Mouse (Mus musculus) liver, embryonic 14.5 days (tissue): ENCODE measurements around the gene Nsf. TPM values are rescaled to one million over a fixed set of nuclear protein-coding genes. Genes with fewer than 3 reads are reported as not detected.

Experiments
- ATAC-seq: fragments of 200-750 bp; cut with Nextera tagmentation; 2 replicates; pipeline ENCODE4 v1.8.0; 2017; ENCODE audit warnings: moderate number of reproducible peaks, mild to moderate bottlenecking, moderate library complexity; ENCODE audit not compliant: insufficient read depth
- DNase-seq, 3 experiments: peaks; one replicate each; pipeline ENCODE4 v3.0.0-alpha.2; 2012 to 2013; ENCODE audit warnings: low read depth in 3 of 3, low spot score in 3 of 3
- H3K27ac ChIP-seq: fragments of 300-500 bp; sonication (generic); 2 replicates; pipeline ENCODE4 v1.5.1; 2014; ENCODE audit warnings: moderate library complexity, mild to moderate bottlenecking, control low read depth, inconsistent platforms
- H3K27me3 ChIP-seq: fragments of 300-500 bp; sonication (generic); 2 replicates; pipeline ENCODE4 v1.6.1; 2014; ENCODE audit warnings: mild to moderate bottlenecking, low read length, moderate library complexity; ENCODE audit not compliant: control insufficient read depth, insufficient read depth
- H3K36me3 ChIP-seq: fragments of 300-500 bp; sonication (generic); replicated peaks from 2 replicates; pipeline ENCODE4 v1.6.1; 2014; ENCODE audit warnings: low read depth; ENCODE audit not compliant: control insufficient read depth, insufficient read depth
- H3K4me1 ChIP-seq, 2 experiments: fragments of 200-500 bp in 1 of 2; fragments of 300-500 bp in 1 of 2; sonication (generic) in 1 of 2; replicated peaks; 2 replicates each; pipeline ENCODE4 v1.6.1; 2012 to 2014; ENCODE audit warnings: antibody characterized with exemption in 1 of 2, inconsistent platforms in 1 of 2, low read length in 1 of 2; ENCODE audit not compliant: control insufficient read depth in 2 of 2, insufficient read depth in 2 of 2
- H3K4me2 ChIP-seq: fragments of 300-500 bp; sonication (generic); 2 replicates; pipeline ENCODE4 v1.6.1; 2014; ENCODE audit warnings: low read depth, mild to moderate bottlenecking, control low read depth, moderate library complexity
- H3K4me3 ChIP-seq, 2 experiments: fragments of 200-500 bp in 1 of 2; fragments of 300-500 bp in 1 of 2; sonication (generic) in 1 of 2; 2 replicates each; pipeline ENCODE4 v1.5.1; 2012 to 2014; ENCODE audit warnings: low read depth in 2 of 2, low read length in 2 of 2, mild to moderate bottlenecking in 2 of 2, control low read depth in 1 of 2, inconsistent platforms in 1 of 2, moderate library complexity in 1 of 2; ENCODE audit not compliant: insufficient read depth in 1 of 2
- H3K9ac ChIP-seq: fragments of 300-500 bp; sonication (generic); replicated peaks from 2 replicates; pipeline ENCODE4 v1.6.1; 2014; ENCODE audit warnings: mild to moderate bottlenecking, control low read depth, moderate library complexity
- H3K9me3 ChIP-seq: fragments of 300-500 bp; sonication (generic); 2 replicates; pipeline ENCODE4 v1.6.1; 2016; ENCODE audit warnings: low read length, mixed read lengths; ENCODE audit not compliant: control insufficient read depth
- CTCF ChIP-seq: IDR thresholded peaks from 2 replicates; pipeline ENCODE4 v1.5.1; 2016; ENCODE audit warnings: antibody characterized with exemption, low read depth, control low read depth
- EP300 ChIP-seq: IDR thresholded peaks from 2 replicates; pipeline ENCODE4 v1.6.1; 2016; ENCODE audit warnings: antibody characterized with exemption, low read depth
- WGBS: fragments of 180-500 bp; shearing (Covaris S2); extraction: QIAGEN DNeasy Blood & Tissue Kit; methylation state at CpG from one replicate; pipeline ENCODE4 v1.1.7; 2014; ENCODE audit not compliant: insufficient replicate concordance; 5-methylcytosine and 5-hydroxymethylcytosine counted together
- polyA plus RNA-seq, 2 experiments: library from polyadenylated mRNA; depleted of rRNA in 1 of 2; stranded (reverse) in 1 of 2; unstranded in 1 of 2; fragments of >200 nt; fragmentation: Nextera tagmentation in 1 of 2; extraction: Ambion mirVana in 1 of 2; gene quantifications; 2 replicates each; pipeline versions ENCODE4 v1.2.1 to v1.2.3; 2012 to 2014

Gene Nsf
- polyA plus RNA-seq, 2 experiments: 12.9 to 19.9 TPM

- TF ChIP-seq CTCF: no peak
- no peak for TF ChIP-seq EP300
- Histone ChIP-seq H3K9me3 (no peaks in the 10 kb centered on the region), H3K36me3 (peaks cover 2% of the 10 kb centered on the region; the same call in 1 of the 2 replicates), H3K4me3 (no peak overlapping the region), H3K4me1 (no peaks in the 10 kb centered on the region), H3K9ac (no peak overlapping the region), H3K4me2 (no peak overlapping the region), H3K27me3 (no peaks in the 10 kb centered on the region), H3K27ac (no peak overlapping the region)
- WGBS: 85% methylated on average over 11 of the region's 11 CpGs
- ATAC-seq: no peak
- no peak for DNase-seq
Measured at GRCm38 (mm10) chr11:103909809-103910208, 44.0 kb downstream of the Nsf start.

- H3K9me3 ChIP-seq: no peaks in the 10 kb centered on the region
- WGBS: 83% methylated on average over 12 of the region's 12 CpGs
- DNase-seq: no peak
- no peak for ATAC-seq
- H3K4me3 ChIP-seq: no peak overlapping the region
- TF ChIP-seq EP300: no peak
- no peak for TF ChIP-seq CTCF
- no peak overlapping the region for H3K4me2 ChIP-seq
- H3K36me3 ChIP-seq: peaks cover 2% of the 10 kb centered on the region; the same call in 1 of the 2 replicates
- H3K9ac ChIP-seq: no peak overlapping the region
- no peaks in the 10 kb centered on the region for H3K4me1 ChIP-seq
- no peak overlapping the region for H3K27ac ChIP-seq
- H3K27me3 ChIP-seq: no peaks in the 10 kb centered on the region
Measured at GRCm38 (mm10) chr11:103909396-103909795, 44.5 kb downstream of the Nsf start.

GRCm38 (mm10) chr11:103906051-103906719, 47.7 kb downstream of the Nsf start:
- TF ChIP-seq EP300 (no peak), CTCF (no peak)
- Histone ChIP-seq H3K36me3 (no peaks in the 10 kb centered on the region), H3K9ac (no peak overlapping the region), H3K4me3 (no peak overlapping the region), H3K4me2 (no peak overlapping the region), H3K27ac (no peak overlapping the region), H3K27me3 (no peaks in the 10 kb centered on the region), H3K9me3 (no peaks in the 10 kb centered on the region), H3K4me1 (no peaks in the 10 kb centered on the region)
- no peak for ATAC-seq
- WGBS: 73% methylated on average over 7 of the region's 7 CpGs
- no peak for DNase-seq

GRCm38 (mm10) chr11:103905506-103905905, 48.4 kb downstream of the Nsf start:
- Histone ChIP-seq H3K27ac (no peak overlapping the region), H3K36me3 (no peaks in the 10 kb centered on the region), H3K4me1 (no peaks in the 10 kb centered on the region), H3K9ac (no peak overlapping the region), H3K4me2 (no peak overlapping the region), H3K9me3 (no peaks in the 10 kb centered on the region), H3K27me3 (no peaks in the 10 kb centered on the region), H3K4me3 (no peak overlapping the region)
- ATAC-seq (no peak), DNase-seq (no peak)
- TF ChIP-seq EP300 (no peak), CTCF (no peak)
- 73% methylated on average over 9 of the region's 9 CpGs for WGBS

GRCm38 (mm10) chr11:103901581-103901966, 52.3 kb downstream of the Nsf start:
- Histone ChIP-seq H3K27ac (no peak overlapping the region), H3K4me1 (no peaks in the 10 kb centered on the region), H3K4me3 (no peak overlapping the region), H3K27me3 (no peaks in the 10 kb centered on the region), H3K9ac (no peak overlapping the region), H3K4me2 (no peak overlapping the region), H3K36me3 (no peaks in the 10 kb centered on the region), H3K9me3 (no peaks in the 10 kb centered on the region)
- WGBS: 79% methylated on average over 4 of the region's 4 CpGs
- ATAC-seq (no peak), DNase-seq (no peak)
- TF ChIP-seq CTCF (no peak), EP300 (no peak)
